Mouse (Mus musculus) stomach, postnatal 0 days (tissue): ENCODE measurements at regions not wholly inside any gene's neighbourhood (a gene's known extent, or its start where the extent isn't known, plus 50 kb on each side); places are given as distances from the start of the nearest gene placed in this dataset.

ENCODE experiments used
- CTCF ChIP-seq: IDR thresholded peaks from 2 replicates; pipeline ENCODE4 v1.5.1; 2016; ENCODE audit warnings: antibody characterized with exemption, low read depth, mild to moderate bottlenecking, moderate library complexity
- EP300 ChIP-seq: optimal IDR thresholded peaks from 2 replicates; pipeline ENCODE3; 2016; ENCODE audit warnings: antibody characterized with exemption

- TF ChIP-seq CTCF (no peak), EP300 (no peak)
Observed at GRCm38 (mm10) chr7:136129721-136130123, 413.6 kb upstream of the Mki67 start.
